Mouse (Mus musculus) limb, embryonic 11.5 days (tissue): Measurements from ENCODE around the gene R3hcc1l. TPM values are rescaled to one million over a fixed set of nuclear protein-coding genes. Genes with fewer than 3 reads are reported as not detected.

Experiments used
- ATAC-seq: fragments of 200-750 bp; cut with Nextera tagmentation; 2 replicates; pipeline ENCODE4 v1.8.0; 2017; ENCODE audit warnings: low read depth; ENCODE audit not compliant: insufficient number of reproducible peaks, low FRiP score, low TSS enrichment
- DNase-seq: peaks from one replicate; pipeline ENCODE4 v3.0.0-alpha.2; 2015; ENCODE audit warnings: low spot score
- H3K27ac ChIP-seq: fragments of 300-500 bp; sonication (generic); replicated peaks from 2 replicates; pipeline ENCODE4 v1.5.1; 2014; ENCODE audit warnings: low read depth, mild to moderate bottlenecking, low read length
- H3K27me3 ChIP-seq: fragments of 300-500 bp; sonication (generic); 2 replicates; pipeline ENCODE4 v1.6.1; 2014; ENCODE audit warnings: mild to moderate bottlenecking, low read length, mixed read lengths; ENCODE audit not compliant: control insufficient read depth, insufficient read depth
- H3K36me3 ChIP-seq: fragments of 300-500 bp; sonication (generic); 2 replicates; pipeline ENCODE4 v1.6.1; 2014; ENCODE audit warnings: mild to moderate bottlenecking, low read length, moderate library complexity, mixed read lengths; ENCODE audit not compliant: control insufficient read depth, insufficient read depth
- H3K4me1 ChIP-seq: fragments of 300-500 bp; sonication (generic); 2 replicates; pipeline ENCODE4 v1.6.1; 2014; ENCODE audit warnings: low read length, mixed read lengths; ENCODE audit not compliant: control insufficient read depth, insufficient read depth
- H3K4me2 ChIP-seq: fragments of 300-500 bp; sonication (generic); 2 replicates; pipeline ENCODE4 v1.6.1; 2014; ENCODE audit warnings: low read depth, mild to moderate bottlenecking, moderate library complexity; ENCODE audit not compliant: severe bottlenecking
- H3K4me3 ChIP-seq: fragments of 300-500 bp; sonication (generic); 2 replicates; pipeline ENCODE4 v1.5.1; 2014; ENCODE audit warnings: low read depth, low read length
- H3K9ac ChIP-seq: fragments of 300-500 bp; sonication (generic); 2 replicates; pipeline ENCODE4 v1.6.1; 2014; ENCODE audit warnings: mild to moderate bottlenecking, low read length
- H3K9me3 ChIP-seq: fragments of 300-500 bp; sonication (generic); 2 replicates; pipeline ENCODE4 v1.6.1; 2016; ENCODE audit warnings: low read length; ENCODE audit not compliant: control insufficient read depth
- whole genome bisulfite sequencing: fragments of 180-500 bp; shearing (Covaris S2); extraction: QIAGEN DNeasy Blood & Tissue Kit; methylation state at CpG from one replicate; pipeline ENCODE4 v1.1.7; 2014; 5-methylcytosine and 5-hydroxymethylcytosine counted together
- polyA plus RNA-seq: library from polyadenylated mRNA; unstranded; fragments of >200 nt; fragmentation: Nextera tagmentation; extraction: Ambion mirVana; gene quantifications from 2 replicates; pipeline ENCODE4 v1.2.1, GENCODE M21; 2014

The R3hcc1l gene
- polyA plus RNA-seq = 24.2 and 31.3 TPM in 2 replicates

DNA sequence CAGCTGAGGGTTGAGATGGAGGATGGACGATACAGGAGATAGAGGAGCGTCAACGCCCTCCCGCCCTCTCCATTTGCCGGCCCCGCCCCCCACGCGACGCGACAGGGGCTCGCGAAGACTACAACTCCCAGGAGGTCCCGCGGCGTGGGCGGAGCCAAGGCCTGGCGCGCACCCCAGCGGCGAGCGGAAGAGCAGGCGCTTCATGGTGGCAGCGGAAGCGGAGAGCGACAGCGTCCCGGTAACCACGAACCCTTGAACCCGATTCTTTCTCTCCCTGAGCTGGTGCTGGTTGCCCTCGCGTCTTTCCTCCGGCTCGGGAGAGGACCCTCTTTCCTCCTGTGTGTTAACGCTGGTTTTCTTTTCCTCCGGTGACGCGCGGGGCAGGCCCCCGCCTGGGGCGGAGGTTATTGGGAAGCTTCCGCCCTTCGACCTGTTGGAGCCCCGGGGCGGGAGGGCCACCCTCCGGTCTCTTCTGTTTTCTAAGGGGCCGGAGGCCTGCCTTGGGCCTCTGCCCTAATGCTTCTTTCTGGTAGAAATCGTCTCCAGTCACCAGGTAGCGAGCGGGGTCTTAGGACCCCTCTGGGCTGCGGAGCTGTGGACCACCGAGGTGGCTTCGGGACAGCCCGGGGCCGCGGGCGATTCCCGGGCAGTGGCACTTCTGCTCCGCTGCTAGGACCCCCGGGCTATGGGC, at the start of gene R3hcc1l:
TSS of gene R3hcc1l (plus strand) at position 140 of the 691 bp plus-strand sequence.
- DNase-seq (peak; percentile 96), ATAC-seq (peak; percentile 88)
- peaks cover 6% of the 10 kb centered on the region for H3K4me1 ChIP-seq
- H3K9me3 ChIP-seq = no peaks in the 10 kb centered on the region
- H3K4me3 ChIP-seq = peak within 1 kb of the TSS; percentile 79
- H3K4me2 ChIP-seq = peak within 1 kb of the TSS; percentile 65
- H3K27me3 ChIP-seq = no peaks in the 10 kb centered on the region
- WGBS = under 1% methylated on average over 59 of the region's 59 CpGs
- no peaks in the 10 kb centered on the region for H3K36me3 ChIP-seq
- peak within 1 kb of the TSS; percentile 81 for H3K9ac ChIP-seq
- H3K27ac ChIP-seq = no peak within 1 kb of the TSS

DNA sequence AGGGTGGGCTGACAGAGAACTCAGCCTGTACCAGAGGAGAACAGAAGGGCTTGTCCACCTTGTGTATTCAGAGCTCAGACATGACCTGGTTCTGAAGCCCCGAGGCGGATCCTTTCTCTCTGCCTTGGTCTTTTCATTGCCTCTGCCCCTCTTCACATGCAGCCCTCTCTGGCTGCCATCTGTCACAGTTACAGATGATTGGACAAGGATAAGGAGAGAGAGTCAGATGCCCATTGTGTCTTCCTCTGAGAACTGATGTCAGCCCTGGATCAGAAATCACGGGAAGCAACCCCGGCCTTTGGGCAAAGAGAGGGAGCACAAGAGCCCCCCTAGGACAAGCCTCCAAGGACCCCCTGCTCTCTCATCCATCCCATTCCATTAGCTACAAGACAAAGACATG, 47.0 kb upstream of the R3hcc1l start:
- H3K9me3 ChIP-seq = no peaks in the 10 kb centered on the region
- no peaks in the 10 kb centered on the region for H3K4me1 ChIP-seq
- no peak overlapping the region for H3K27ac ChIP-seq
- no peak overlapping the region for H3K4me2 ChIP-seq
- 94% methylated on average over 4 of the region's 4 CpGs for WGBS
- no peaks in the 10 kb centered on the region for H3K27me3 ChIP-seq
- no peak overlapping the region for H3K9ac ChIP-seq
- H3K36me3 ChIP-seq = no peaks in the 10 kb centered on the region
- no peak for DNase-seq
- H3K4me3 ChIP-seq = no peak overlapping the region
- ATAC-seq = no peak

DNA sequence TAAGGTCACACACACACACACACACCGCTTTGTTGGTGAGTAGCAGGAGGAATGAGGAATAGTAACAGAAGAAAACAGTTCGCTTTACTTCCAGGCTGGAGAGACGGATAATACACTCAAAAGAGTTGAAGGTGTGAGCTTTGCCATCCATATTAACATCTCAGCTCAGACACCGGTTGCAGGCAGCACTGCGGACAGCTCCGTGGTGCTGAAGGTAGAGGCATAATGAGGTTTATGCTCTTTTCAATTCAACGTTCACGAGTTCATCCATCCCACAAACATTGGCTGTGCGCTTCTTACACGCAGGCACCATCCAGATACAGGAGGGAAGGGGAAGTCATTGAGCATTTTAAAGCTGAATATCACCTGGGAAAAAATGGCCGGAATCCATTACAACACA, 45.7 kb upstream of the R3hcc1l start:
- no peak overlapping the region for H3K27ac ChIP-seq
- peak; percentile 81 for DNase-seq
- no peak overlapping the region for H3K4me2 ChIP-seq
- no peak overlapping the region for H3K9ac ChIP-seq
- H3K9me3 ChIP-seq = no peaks in the 10 kb centered on the region
- no peak for ATAC-seq
- no peaks in the 10 kb centered on the region for H3K36me3 ChIP-seq
- no peaks in the 10 kb centered on the region for H3K27me3 ChIP-seq
- no peak overlapping the region for H3K4me3 ChIP-seq
- no peaks in the 10 kb centered on the region for H3K4me1 ChIP-seq
- 28% methylated on average over 11 of the region's 11 CpGs for WGBS

DNA sequence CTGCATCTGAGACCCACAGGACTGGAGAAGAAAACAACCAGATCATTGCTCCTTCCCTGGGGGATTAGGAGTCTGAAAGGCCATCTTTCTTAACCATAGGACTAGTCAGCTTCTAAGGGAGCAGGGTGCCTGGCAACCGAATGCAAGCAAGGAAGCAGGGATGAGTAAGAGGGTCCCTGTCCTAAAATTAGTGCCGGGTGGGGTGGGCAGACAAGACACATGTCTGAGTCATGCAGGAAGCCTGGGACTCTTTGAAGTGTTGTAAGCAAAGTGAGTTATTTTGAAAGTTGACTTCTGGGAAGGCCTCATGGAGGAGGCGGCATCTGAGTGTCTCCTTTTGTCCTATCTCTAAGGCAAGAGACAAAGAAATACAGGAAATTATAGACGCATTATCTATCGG, 40.8 kb upstream of the R3hcc1l start:
- Histone ChIP-seq H3K9ac (no peak overlapping the region), H3K4me1 (no peaks in the 10 kb centered on the region), H3K4me3 (no peak overlapping the region), H3K27ac (no peak overlapping the region), H3K27me3 (no peaks in the 10 kb centered on the region), H3K9me3 (no peaks in the 10 kb centered on the region), H3K4me2 (no peak overlapping the region), H3K36me3 (no peaks in the 10 kb centered on the region)
- DNase-seq (no peak), ATAC-seq (no peak)
- 86% methylated on average over 5 of the region's 5 CpGs for WGBS

DNA sequence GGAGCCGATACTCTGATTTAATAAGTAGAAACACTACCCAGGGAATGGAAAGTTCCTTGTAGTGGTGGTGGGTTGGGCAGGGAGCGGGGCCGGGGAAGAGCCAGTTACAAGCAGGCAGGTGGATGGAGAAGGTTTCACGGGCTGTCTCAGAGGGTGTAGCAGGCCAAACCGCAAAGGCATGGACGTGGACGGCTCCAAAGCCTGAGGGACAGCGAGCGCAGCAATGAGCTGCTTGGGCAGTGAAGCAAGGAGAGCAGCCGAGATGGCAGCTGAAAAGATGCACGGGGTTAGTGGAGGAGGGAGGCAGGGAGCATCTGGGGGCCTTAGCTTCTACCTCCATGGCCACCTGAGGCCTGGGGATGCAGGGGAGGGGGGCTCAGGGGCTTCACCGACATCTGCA, 40.3 kb upstream of the R3hcc1l start:
- H3K4me1 ChIP-seq = no peaks in the 10 kb centered on the region
- no peak overlapping the region for H3K9ac ChIP-seq
- 63% methylated on average over 12 of the region's 12 CpGs for WGBS
- no peak overlapping the region for H3K27ac ChIP-seq
- H3K9me3 ChIP-seq = no peaks in the 10 kb centered on the region
- no peak for DNase-seq
- no peak for ATAC-seq
- no peak overlapping the region for H3K4me2 ChIP-seq
- H3K4me3 ChIP-seq = no peak overlapping the region
- no peaks in the 10 kb centered on the region for H3K36me3 ChIP-seq
- no peaks in the 10 kb centered on the region for H3K27me3 ChIP-seq

DNA sequence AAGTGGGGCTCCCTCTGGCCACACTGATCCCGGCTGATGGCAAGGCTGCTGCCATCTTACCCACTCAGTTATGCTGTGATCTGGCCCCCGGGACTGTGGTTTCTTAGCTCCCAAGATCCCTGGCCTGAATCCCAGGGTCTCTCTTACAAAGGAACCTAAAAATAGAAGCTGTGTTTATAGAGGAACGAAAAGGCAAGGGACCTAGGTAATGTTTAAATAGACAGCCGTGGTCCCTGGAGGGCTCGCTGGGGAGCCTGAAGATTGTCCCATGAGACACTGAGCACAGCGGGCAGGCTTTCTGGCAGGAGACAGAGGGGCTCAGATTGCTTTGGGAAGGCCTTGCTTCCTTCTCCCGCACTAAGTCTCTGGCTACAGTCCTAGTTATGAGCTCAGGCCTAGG, 33.1 kb upstream of the R3hcc1l start:
- Histone ChIP-seq H3K36me3 (no peaks in the 10 kb centered on the region), H3K27ac (no peak overlapping the region), H3K9ac (no peak overlapping the region), H3K4me1 (no peaks in the 10 kb centered on the region), H3K27me3 (no peaks in the 10 kb centered on the region), H3K4me2 (no peak overlapping the region), H3K4me3 (no peak overlapping the region), H3K9me3 (no peaks in the 10 kb centered on the region)
- DNase-seq (no peak), ATAC-seq (no peak)
- 79% methylated on average over 7 of the region's 7 CpGs for WGBS

DNA sequence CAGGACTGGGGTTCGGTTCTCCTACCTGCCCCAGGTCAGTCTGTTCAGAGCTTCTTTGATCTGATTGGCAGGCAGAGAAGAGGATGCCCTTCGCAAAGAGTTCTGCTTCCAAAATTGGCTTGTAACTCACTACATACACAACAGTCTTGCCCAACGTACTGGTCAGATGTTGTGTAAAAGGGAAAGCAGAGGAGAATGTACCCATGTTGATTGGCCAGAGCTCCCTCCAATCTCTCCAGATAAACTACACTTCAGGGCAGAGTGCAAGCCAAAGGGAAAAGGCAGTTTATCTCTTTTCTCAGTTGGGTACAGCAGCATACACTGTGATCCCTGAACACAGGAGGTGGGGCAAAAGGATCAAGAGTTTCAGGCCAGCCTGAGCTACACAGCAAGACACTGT, 31.3 kb upstream of the R3hcc1l start:
- H3K27me3 ChIP-seq = no peaks in the 10 kb centered on the region
- WGBS = 91% methylated on average over 3 of the region's 3 CpGs
- H3K4me3 ChIP-seq = no peak overlapping the region
- H3K36me3 ChIP-seq = no peaks in the 10 kb centered on the region
- H3K9me3 ChIP-seq = no peaks in the 10 kb centered on the region
- no peak for DNase-seq
- no peak overlapping the region for H3K4me2 ChIP-seq
- no peak overlapping the region for H3K9ac ChIP-seq
- ATAC-seq = no peak
- H3K4me1 ChIP-seq = no peaks in the 10 kb centered on the region
- H3K27ac ChIP-seq = no peak overlapping the region

DNA sequence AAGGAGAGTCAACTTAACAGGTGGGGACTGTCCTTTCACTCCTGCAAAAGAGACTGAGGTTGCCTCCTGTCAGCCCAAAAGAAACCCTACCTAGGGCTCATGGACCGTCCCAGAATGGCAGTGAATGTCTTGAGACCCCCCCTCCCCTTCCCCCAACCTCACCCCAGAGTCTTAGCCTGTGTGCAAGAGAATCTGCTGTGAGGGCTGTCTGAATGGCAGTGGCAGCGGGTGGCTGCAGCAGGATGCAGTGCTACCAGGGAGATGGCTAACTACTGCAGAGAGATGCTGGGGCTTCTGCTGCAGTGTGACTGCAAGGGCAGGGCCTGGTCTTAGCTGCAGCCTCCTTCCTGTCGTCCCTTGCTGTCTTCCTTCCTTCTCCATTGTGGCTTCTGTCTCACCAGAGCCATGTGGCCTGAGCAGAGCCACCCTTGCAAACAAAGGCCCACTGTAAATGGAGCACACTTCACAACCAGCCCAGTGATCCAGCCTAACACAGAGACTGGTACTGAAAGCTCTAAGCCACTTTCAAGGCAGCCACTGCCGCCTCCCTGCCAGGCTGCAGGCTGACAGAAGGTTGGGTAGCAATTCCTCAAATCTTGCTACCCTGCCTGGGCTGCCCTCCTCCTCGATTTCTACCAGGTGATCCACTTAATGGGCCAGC, 25.2 kb upstream of the R3hcc1l start:
- ATAC-seq (no peak), DNase-seq (no peak)
- Histone ChIP-seq H3K9ac (no peak overlapping the region), H3K9me3 (no peaks in the 10 kb centered on the region), H3K4me2 (no peak overlapping the region), H3K27me3 (no peaks in the 10 kb centered on the region), H3K4me3 (no peak overlapping the region), H3K36me3 (no peaks in the 10 kb centered on the region), H3K4me1 (no peaks in the 10 kb centered on the region), H3K27ac (no peak overlapping the region)
- 50% methylated on average over 5 of the region's 5 CpGs for WGBS
